Mouse (Mus musculus): Measurements from ENCODE around the gene Ubl7. TPM values are rescaled to one million over a fixed set of nuclear protein-coding genes. Genes with fewer than 3 reads are reported as not detected.

The Ubl7 gene
- polyA plus RNA-seq, 1 experiment from 2014 or later = 124 TPM

DNA sequence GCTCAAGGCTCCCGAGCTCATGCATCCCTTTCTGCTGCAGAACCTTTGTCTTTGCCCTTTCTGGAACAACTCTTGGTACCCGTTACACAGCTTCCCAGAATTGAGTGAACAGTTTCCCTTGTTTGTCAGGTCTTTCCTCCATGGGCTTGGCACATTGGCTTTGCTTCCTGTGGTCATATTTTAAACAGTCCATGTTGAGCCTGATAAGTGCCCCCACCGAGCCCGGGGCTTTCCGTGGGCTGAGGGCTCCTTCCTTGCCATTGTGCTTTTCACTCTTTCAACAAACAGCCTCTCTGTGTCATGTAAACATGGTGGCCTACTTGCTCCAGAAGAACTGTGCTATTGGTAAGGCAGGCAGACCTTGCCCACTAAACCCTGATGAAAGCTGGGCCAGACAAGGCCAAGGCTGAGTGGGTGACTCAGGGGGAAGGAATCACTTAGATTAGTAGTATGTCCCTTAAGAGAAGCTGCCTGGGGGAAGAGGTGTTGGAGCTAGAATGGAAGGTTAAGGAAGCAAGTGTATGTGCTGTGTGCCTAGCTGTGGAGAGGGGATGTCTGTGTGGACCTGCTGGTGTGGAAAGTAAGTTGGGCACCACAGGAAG, 20.5 kb downstream of the Ubl7 start:
- Histone ChIP-seq H3K4me2 (ENCODE audit: low read length) (no peak overlapping the region), H3K4me3 (replicated peaks; ENCODE audit: low read depth, low read length) (no peak overlapping the region), H3K27ac (no peak overlapping the region), H3K4me1 (replicated peaks; ENCODE audit: insufficient read depth, low read length) (no peaks in the 10 kb centered on the region), H3K36me3 (ENCODE audit: insufficient read depth, low read length) (peaks cover 22% of the 10 kb centered on the region; the same call in 1 of the 2 replicates), H3K9ac (ENCODE audit: low read depth, low read length) (no peak overlapping the region), H3K9me3 (replicated peaks; ENCODE audit: low read length) (no peaks in the 10 kb centered on the region), H3K27me3 (ENCODE audit: insufficient read depth, low read length) (no peaks in the 10 kb centered on the region)
- DNase-seq (ENCODE audit: low spot score) (no peak), ATAC-seq (replicated peaks; ENCODE audit: low FRiP score, low read depth) (no peak)
- no peak for TF ChIP-seq CTCF (IDR thresholded peaks at IDR 0.05; ENCODE audit: low read depth)
- WGBS = 84% methylated on average over 5 of the region's 5 CpGs

DNA sequence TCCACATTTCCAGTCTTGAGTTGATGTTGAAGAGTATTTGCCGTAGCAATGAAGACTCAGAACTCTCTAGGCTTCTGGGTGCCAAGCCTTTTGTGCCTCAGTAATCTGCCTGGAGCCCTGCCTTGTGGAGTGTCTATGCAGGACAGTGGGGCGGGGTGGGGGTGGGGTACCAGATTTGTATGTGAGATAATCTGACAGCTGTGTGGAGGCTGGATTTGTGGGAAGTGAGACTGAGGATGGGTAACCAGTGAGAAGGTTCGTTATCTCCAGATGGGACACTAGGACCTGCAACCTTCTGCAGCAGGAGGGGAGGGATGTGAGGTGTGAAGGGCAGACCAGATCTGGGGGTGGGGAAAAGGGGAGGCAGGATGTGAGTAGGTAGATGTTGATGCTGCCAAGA, 21.5 kb downstream of the Ubl7 start:
- H3K9me3 ChIP-seq (replicated peaks; ENCODE audit: low read length) = no peaks in the 10 kb centered on the region
- no peak overlapping the region for H3K27ac ChIP-seq
- WGBS = 73% methylated on average over 3 of the region's 3 CpGs
- DNase-seq (ENCODE audit: low spot score) = no peak
- no peak overlapping the region for H3K9ac ChIP-seq (ENCODE audit: low read depth, low read length)
- H3K4me3 ChIP-seq (replicated peaks; ENCODE audit: low read depth, low read length) = no peak overlapping the region
- H3K4me2 ChIP-seq (ENCODE audit: low read length) = no peak overlapping the region
- no peak for ATAC-seq (replicated peaks; ENCODE audit: low FRiP score, low read depth)
- no peaks in the 10 kb centered on the region for H3K4me1 ChIP-seq (replicated peaks; ENCODE audit: insufficient read depth, low read length)
- TF ChIP-seq CTCF (IDR thresholded peaks at IDR 0.05; ENCODE audit: low read depth) = no peak
- H3K36me3 ChIP-seq (ENCODE audit: insufficient read depth, low read length) = peaks cover 18% of the 10 kb centered on the region; the same call in 1 of the 2 replicates
- no peaks in the 10 kb centered on the region for H3K27me3 ChIP-seq (ENCODE audit: insufficient read depth, low read length)

- no peak for TF ChIP-seq CTCF (IDR thresholded peaks at IDR 0.05; ENCODE audit: low read depth)
- no peak overlapping the region for H3K27ac ChIP-seq
- ATAC-seq (replicated peaks; ENCODE audit: low FRiP score, low read depth) (no peak), DNase-seq (ENCODE audit: low spot score) (no peak)
- H3K4me1 ChIP-seq (replicated peaks; ENCODE audit: insufficient read depth, low read length) = no peaks in the 10 kb centered on the region
- H3K27me3 ChIP-seq (ENCODE audit: insufficient read depth, low read length) = no peaks in the 10 kb centered on the region
- H3K9ac ChIP-seq (ENCODE audit: low read depth, low read length) = no peak overlapping the region
- H3K4me2 ChIP-seq (ENCODE audit: low read length) = no peak overlapping the region
- H3K9me3 ChIP-seq (replicated peaks; ENCODE audit: low read length) = no peaks in the 10 kb centered on the region
- peaks cover 18% of the 10 kb centered on the region; the same call in 1 of the 2 replicates for H3K36me3 ChIP-seq (ENCODE audit: insufficient read depth, low read length)
- 67% methylated on average over 6 of the region's 6 CpGs for WGBS
- H3K4me3 ChIP-seq (replicated peaks; ENCODE audit: low read depth, low read length) = no peak overlapping the region
These were observed 22.2 kb downstream of the Ubl7 start for GRCm38 (mm10) chr9:57932831-57933602.

GRCm38 (mm10) chr9:57935683-57936437, 25.1 kb downstream of the Ubl7 start:
- H3K4me1 ChIP-seq (replicated peaks; ENCODE audit: insufficient read depth, low read length) = peaks cover 6% of the 10 kb centered on the region; the same call in 1 of the 2 replicates
- TF ChIP-seq CTCF (IDR thresholded peaks at IDR 0.05; ENCODE audit: low read depth) = peak; percentile 97
- H3K27me3 ChIP-seq (ENCODE audit: insufficient read depth, low read length) = 0 out of 2 replicates have a peak, but pooled peaks cover 5% of the 10 kb centered on the region
- H3K4me3 ChIP-seq (replicated peaks; ENCODE audit: low read depth, low read length) = no peak overlapping the region
- H3K4me2 ChIP-seq (ENCODE audit: low read length) = no peak overlapping the region
- WGBS = 26% methylated on average over 6 of the region's 6 CpGs
- no peak overlapping the region for H3K9ac ChIP-seq (ENCODE audit: low read depth, low read length)
- no peaks in the 10 kb centered on the region for H3K36me3 ChIP-seq (ENCODE audit: insufficient read depth, low read length)
- DNase-seq (ENCODE audit: low spot score) = peak; percentile 93
- no peak for ATAC-seq (replicated peaks; ENCODE audit: low FRiP score, low read depth)
- H3K9me3 ChIP-seq (replicated peaks; ENCODE audit: low read length) = no peaks in the 10 kb centered on the region
- H3K27ac ChIP-seq = no peak overlapping the region

- Histone ChIP-seq H3K9ac (ENCODE audit: low read depth, low read length) (no peak overlapping the region), H3K36me3 (ENCODE audit: insufficient read depth, low read length) (no peaks in the 10 kb centered on the region), H3K9me3 (replicated peaks; ENCODE audit: low read length) (no peaks in the 10 kb centered on the region), H3K4me2 (ENCODE audit: low read length) (no peak overlapping the region), H3K4me3 (replicated peaks; ENCODE audit: low read depth, low read length) (no peak overlapping the region), H3K27ac (no peak overlapping the region), H3K4me1 (replicated peaks; ENCODE audit: insufficient read depth, low read length) (peaks cover 8% of the 10 kb centered on the region; the same call in 1 of the 2 replicates), H3K27me3 (ENCODE audit: insufficient read depth, low read length) (0 out of 2 replicates have a peak, but pooled peaks cover 17% of the 10 kb centered on the region)
- DNase-seq (ENCODE audit: low spot score) = no peak
- ATAC-seq (replicated peaks; ENCODE audit: low FRiP score, low read depth) = no peak
- no peak for TF ChIP-seq CTCF (IDR thresholded peaks at IDR 0.05; ENCODE audit: low read depth)
- WGBS = 79% methylated on average over 4 of the region's 4 CpGs
These were observed 26.4 kb downstream of the Ubl7 start for GRCm38 (mm10) chr9:57937171-57937570.

- no peak for TF ChIP-seq CTCF (IDR thresholded peaks at IDR 0.05; ENCODE audit: low read depth)
- no peak for DNase-seq (ENCODE audit: low spot score)
- H3K36me3 ChIP-seq (ENCODE audit: insufficient read depth, low read length) = no peaks in the 10 kb centered on the region
- peaks cover 8% of the 10 kb centered on the region; the same call in 1 of the 2 replicates for H3K4me1 ChIP-seq (replicated peaks; ENCODE audit: insufficient read depth, low read length)
- no peak overlapping the region for H3K4me3 ChIP-seq (replicated peaks; ENCODE audit: low read depth, low read length)
- H3K4me2 ChIP-seq (ENCODE audit: low read length) = no peak overlapping the region
- no peak for ATAC-seq (replicated peaks; ENCODE audit: low FRiP score, low read depth)
- no peak overlapping the region for H3K9ac ChIP-seq (ENCODE audit: low read depth, low read length)
- no peak overlapping the region for H3K27ac ChIP-seq
- 61% methylated on average over 6 of the region's 6 CpGs for WGBS
- H3K27me3 ChIP-seq (ENCODE audit: insufficient read depth, low read length) = 0 out of 2 replicates have a peak, but pooled peaks cover 17% of the 10 kb centered on the region
- H3K9me3 ChIP-seq (replicated peaks; ENCODE audit: low read length) = no peaks in the 10 kb centered on the region
These were observed 26.9 kb downstream of the Ubl7 start for GRCm38 (mm10) chr9:57937651-57938050.

Data from kidney, postnatal 0 days (tissue).